Mouse (Mus musculus) kidney, adult 2 months (tissue): ENCODE measurements at regions not wholly inside any gene's neighbourhood (a gene's known extent, or its start where the extent isn't known, plus 50 kb on each side); places are given as distances from the start of the nearest gene placed in this dataset.

Experiments used
- CTCF ChIP-seq: fragments of 200-500 bp; conservative IDR thresholded peaks from 2 replicates; pipeline ENCODE4 v1.5.1; 2011; ENCODE audit warnings: low read depth, mild to moderate bottlenecking, control low read depth, low read length, moderate library complexity, mixed read lengths; ENCODE audit not compliant: insufficient read depth, insufficient read length
- POLR2A ChIP-seq: fragments of 200-500 bp; IDR thresholded peaks from one replicate; pipeline ENCODE4 v1.6.1; 2011; ENCODE audit warnings: low read depth, low read length, control low read depth

- TF ChIP-seq POLR2A = no peak
- no peak for TF ChIP-seq CTCF
Observed at GRCm38 (mm10) chr5:116892877-116893276, 223.0 kb downstream of the Suds3 start.
